Mouse (Mus musculus): ENCODE results near the gene Ccnt1. TPM values are rescaled to one million over a fixed set of nuclear protein-coding genes. Genes with fewer than 3 reads are reported as not detected.

Gene Ccnt1
- polyA plus RNA-seq (2012) = 0.41 and 0.61 TPM in 2 replicates

GRCm38 (mm10) chr15:98570873-98571538, at the start of gene Ccnt1, which contains the start of gene 4930415O20Rik:
Ccnt1 (minus strand) TSS chr15:98570923.
4930415O20Rik (plus strand) TSS chr15:98571004.
- H3K27me3 ChIP-seq (ENCODE audit: control insufficient read depth) = peaks cover 7% of the 10 kb centered on the region
- H3K4me3 ChIP-seq (replicated peaks) = no peak within 1 kb of the TSS
- TF ChIP-seq GATA1 (IDR thresholded peaks at IDR 0.05; ENCODE audit: low read length) (no peak), TAL1 (IDR thresholded peaks at IDR 0.05; ENCODE audit: low read length) (no peak)
- peaks cover 7% of the 10 kb centered on the region for H3K36me3 ChIP-seq (ENCODE audit: control insufficient read depth)
- no peaks in the 10 kb centered on the region for H3K9me3 ChIP-seq (ENCODE audit: control insufficient read depth, low read length)
- peaks cover 21% of the 10 kb centered on the region for H3K4me1 ChIP-seq (ENCODE audit: control insufficient read depth)

GRCm38 (mm10) chr15:98617176-98617537, 46.4 kb upstream of the Ccnt1 start:
- Histone ChIP-seq H3K9me3 (ENCODE audit: control insufficient read depth, low read length) (peaks cover 5% of the 10 kb centered on the region; the same call in 1 of the 2 replicates), H3K4me3 (replicated peaks) (no peak overlapping the region), H3K36me3 (ENCODE audit: control insufficient read depth) (no peaks in the 10 kb centered on the region; the same call in 1 of the 2 replicates), H3K27me3 (ENCODE audit: control insufficient read depth) (peaks cover 53% of the 10 kb centered on the region), H3K4me1 (ENCODE audit: control insufficient read depth) (peaks cover 12% of the 10 kb centered on the region)
- TF ChIP-seq TAL1 (IDR thresholded peaks at IDR 0.05; ENCODE audit: low read length) (no peak), GATA1 (IDR thresholded peaks at IDR 0.05; ENCODE audit: low read length) (no peak)

- Histone ChIP-seq H3K4me3 (replicated peaks) (no peak overlapping the region), H3K27me3 (ENCODE audit: control insufficient read depth) (peaks cover 47% of the 10 kb centered on the region), H3K4me1 (ENCODE audit: control insufficient read depth) (peaks cover 12% of the 10 kb centered on the region), H3K9me3 (ENCODE audit: control insufficient read depth, low read length) (peaks cover 7% of the 10 kb centered on the region; the same call in 1 of the 2 replicates), H3K36me3 (ENCODE audit: control insufficient read depth) (no peaks in the 10 kb centered on the region; the same call in 1 of the 2 replicates)
- no peak for TF ChIP-seq TAL1 (IDR thresholded peaks at IDR 0.05; ENCODE audit: low read length)
- no peak for TF ChIP-seq GATA1 (IDR thresholded peaks at IDR 0.05; ENCODE audit: low read length)
These were observed 45.8 kb upstream of the Ccnt1 start for GRCm38 (mm10) chr15:98616362-98617175.

- Histone ChIP-seq H3K36me3 (ENCODE audit: control insufficient read depth) (no peaks in the 10 kb centered on the region; the same call in 1 of the 2 replicates), H3K4me1 (ENCODE audit: control insufficient read depth) (peaks cover 15% of the 10 kb centered on the region), H3K27me3 (ENCODE audit: control insufficient read depth) (peaks cover 42% of the 10 kb centered on the region), H3K9me3 (ENCODE audit: control insufficient read depth, low read length) (peaks cover 7% of the 10 kb centered on the region; the same call in 1 of the 2 replicates), H3K4me3 (replicated peaks) (no peak overlapping the region)
- TF ChIP-seq GATA1 (IDR thresholded peaks at IDR 0.05; ENCODE audit: low read length) (no peak), TAL1 (IDR thresholded peaks at IDR 0.05; ENCODE audit: low read length) (no peak)
These were observed 45.0 kb upstream of the Ccnt1 start for GRCm38 (mm10) chr15:98615751-98616150.

- Histone ChIP-seq H3K9me3 (ENCODE audit: control insufficient read depth, low read length) (peaks cover 7% of the 10 kb centered on the region; the same call in 1 of the 2 replicates), H3K4me3 (replicated peaks) (no peak overlapping the region), H3K27me3 (ENCODE audit: control insufficient read depth) (peaks cover 41% of the 10 kb centered on the region), H3K36me3 (ENCODE audit: control insufficient read depth) (no peaks in the 10 kb centered on the region; the same call in 1 of the 2 replicates), H3K4me1 (ENCODE audit: control insufficient read depth) (peaks cover 23% of the 10 kb centered on the region)
- TF ChIP-seq TAL1 (IDR thresholded peaks at IDR 0.05; ENCODE audit: low read length) (no peak), GATA1 (IDR thresholded peaks at IDR 0.05; ENCODE audit: low read length) (no peak)
These were observed 44.2 kb upstream of the Ccnt1 start for GRCm38 (mm10) chr15:98614971-98615370.

- H3K27me3 ChIP-seq (ENCODE audit: control insufficient read depth) = peaks cover 42% of the 10 kb centered on the region
- peaks cover 7% of the 10 kb centered on the region; the same call in 1 of the 2 replicates for H3K9me3 ChIP-seq (ENCODE audit: control insufficient read depth, low read length)
- H3K4me1 ChIP-seq (ENCODE audit: control insufficient read depth) = peaks cover 27% of the 10 kb centered on the region
- TF ChIP-seq GATA1 (IDR thresholded peaks at IDR 0.05; ENCODE audit: low read length) = no peak
- no peak for TF ChIP-seq TAL1 (IDR thresholded peaks at IDR 0.05; ENCODE audit: low read length)
- H3K4me3 ChIP-seq (replicated peaks) = no peak overlapping the region
- H3K36me3 ChIP-seq (ENCODE audit: control insufficient read depth) = no peaks in the 10 kb centered on the region; the same call in 1 of the 2 replicates
These were observed 43.8 kb upstream of the Ccnt1 start for GRCm38 (mm10) chr15:98614551-98614950.

- Histone ChIP-seq H3K4me1 (ENCODE audit: control insufficient read depth) (peaks cover 43% of the 10 kb centered on the region), H3K4me3 (replicated peaks) (no peak overlapping the region), H3K27me3 (ENCODE audit: control insufficient read depth) (peaks cover 20% of the 10 kb centered on the region), H3K9me3 (ENCODE audit: control insufficient read depth, low read length) (peaks cover 5% of the 10 kb centered on the region; the same call in 1 of the 2 replicates), H3K36me3 (ENCODE audit: control insufficient read depth) (peaks cover 3% of the 10 kb centered on the region; the same call in 1 of the 2 replicates)
- no peak for TF ChIP-seq GATA1 (IDR thresholded peaks at IDR 0.05; ENCODE audit: low read length)
- no peak for TF ChIP-seq TAL1 (IDR thresholded peaks at IDR 0.05; ENCODE audit: low read length)
These were observed 41.5 kb upstream of the Ccnt1 start for GRCm38 (mm10) chr15:98612229-98612628.

- TF ChIP-seq TAL1 (IDR thresholded peaks at IDR 0.05; ENCODE audit: low read length) (no peak), GATA1 (IDR thresholded peaks at IDR 0.05; ENCODE audit: low read length) (no peak)
- Histone ChIP-seq H3K36me3 (ENCODE audit: control insufficient read depth) (peaks cover 17% of the 10 kb centered on the region), H3K4me1 (ENCODE audit: control insufficient read depth) (peaks cover 55% of the 10 kb centered on the region), H3K9me3 (ENCODE audit: control insufficient read depth, low read length) (peaks cover 5% of the 10 kb centered on the region; the same call in 1 of the 2 replicates), H3K27me3 (ENCODE audit: control insufficient read depth) (peaks cover 13% of the 10 kb centered on the region), H3K4me3 (replicated peaks) (peak overlapping the region; percentile 86)
These were observed 39.5 kb upstream of the Ccnt1 start for GRCm38 (mm10) chr15:98610131-98610633.
